Mouse (Mus musculus) G1E (cell line): ENCODE data around the gene Dnah14.

Experiments used
- CTCF ChIP-seq: IDR thresholded peaks from 2 replicates; pipeline ENCODE4 v1.5.1; 2012; ENCODE audit warnings: low read depth, low read length, inconsistent platforms, mixed read lengths
- GATA1 ChIP-seq: IDR thresholded peaks from 2 replicates; pipeline ENCODE4 v1.6.1; 2012; ENCODE audit warnings: borderline replicate concordance, low read length, inconsistent platforms, mixed read lengths
- POLR2AphosphoS5 ChIP-seq: IDR thresholded peaks from 2 replicates; pipeline ENCODE4 v1.6.1; 2012; ENCODE audit warnings: low read depth, low read length, inconsistent platforms; ENCODE audit not compliant: insufficient replicate concordance

DNA sequence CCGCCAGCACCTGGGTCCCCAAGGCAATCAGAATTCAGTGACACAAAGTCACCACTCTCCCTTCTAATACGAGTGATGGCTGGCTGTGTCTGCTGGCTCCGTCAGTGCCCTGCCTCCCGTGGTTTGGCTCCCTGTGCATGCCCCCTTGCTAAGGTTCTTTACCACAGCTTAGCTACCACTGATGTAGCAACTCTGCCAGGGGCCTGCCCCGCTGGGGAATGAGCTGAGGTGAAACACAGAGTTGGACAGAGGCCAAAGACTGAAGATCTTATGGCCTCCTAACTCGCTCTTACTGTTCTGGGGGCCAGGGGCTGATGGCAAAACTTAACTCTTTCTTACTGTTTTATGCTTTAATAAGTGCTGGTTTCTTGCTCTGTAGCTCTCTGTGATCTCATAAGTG is 213.6 kb downstream of the Dnah14 start:
- TF ChIP-seq GATA1 = no peak
- TF ChIP-seq CTCF = no peak
- no peak for TF ChIP-seq POLR2AphosphoS5
